Comparison of ENCODE assay signal across 8 mouse cellular contexts in genomic region chr10:10355605-10356227, GRCm38 (mm10).
DNase-seq lines count a peak whose midpoint lies in the region; ATAC-seq and TF ChIP-seq lines count a peak whose summit lies in the region.

No protein-coding gene starts in this region.

- no peak overlapping the region for H3K9ac ChIP-seq in neural tube, embryonic 11.5 days (ENCODE audit: low read length)

- no peaks in the 10 kb centered on the region for H3K9me3 ChIP-seq in E14TG2a.4 (ENCODE audit: low read length)
- H3K9me3 ChIP-seq in neural tube, embryonic 11.5 days (ENCODE audit: control insufficient read depth, low read length), result no peaks in the 10 kb centered on the region

- no peak overlapping the region for H3K4me3 ChIP-seq in E14TG2a.4 (replicated peaks; ENCODE audit: low read length)
- no peak overlapping the region for H3K4me3 ChIP-seq in neural tube, embryonic 11.5 days (ENCODE audit: low read depth, low read length)

- peak; percentile 93 to 100 for ATAC-seq in hematopoietic stem cell, adult 5-6 weeks (replicated peaks in 1 of 2; ENCODE audit: insufficient read depth in 1 of 2, low FRiP score in 2 of 2, low TSS enrichment in 1 of 2, low read depth in 1 of 2, poor library complexity in 2 of 2, severe bottlenecking in 2 of 2)
- peak; percentile 88 for ATAC-seq in neural tube, embryonic 11.5 days (ENCODE audit: insufficient read depth, low FRiP score, low TSS enrichment)

- no peaks in the 10 kb centered on the region for H3K36me3 ChIP-seq in E14TG2a.4 (ENCODE audit: insufficient read depth, low read length)
- H3K36me3 ChIP-seq in neural tube, embryonic 11.5 days (ENCODE audit: control insufficient read depth, insufficient read depth, low read length), result no peaks in the 10 kb centered on the region

- TF ChIP-seq CTCF in E14TG2a.4 (conservative IDR thresholded peaks at IDR 0.05; ENCODE audit: low read length), result peak; percentile 39

- no peaks in the 10 kb centered on the region for H3K4me1 ChIP-seq in E14TG2a.4 (replicated peaks; ENCODE audit: low read depth, low read length)
- H3K4me1 ChIP-seq in neural tube, embryonic 11.5 days (ENCODE audit: control insufficient read depth, insufficient read depth, low read length), result no peaks in the 10 kb centered on the region

- 17% methylated on average over 3 of the region's 3 CpGs for WGBS in neural tube, embryonic 11.5 days

- no peaks in the 10 kb centered on the region for H3K27me3 ChIP-seq in E14TG2a.4 (ENCODE audit: insufficient read depth, low read length)
- no peaks in the 10 kb centered on the region for H3K27me3 ChIP-seq in neural tube, embryonic 11.5 days (ENCODE audit: control insufficient read depth, insufficient read depth, low read length)

- intact Hi-C loops in left cerebral cortex, postnatal 14 days (cut with DNase I), result loop anchor here (10.0 kb wide), 1 partner anchor 999 kb away; no protein-coding TSS in a partner anchor

- peak; percentile 85 for DNase-seq in 3T3-L1 (ENCODE audit: low read depth, low spot score)
- DNase-seq in cerebellum, postnatal 36 days, result peak; percentile 10 to 17
- DNase-seq in left cerebral cortex, postnatal 14 days (ENCODE audit: low spot score in 2 of 2), result peak; percentile 39 to 73
- peak; percentile 30 for DNase-seq in neural tube, embryonic 11.5 days (ENCODE audit: low spot score)
- no peak for DNase-seq in spleen, postnatal 36 days (ENCODE audit: low spot score in 2 of 2)
- DNase-seq in gastrocnemius, adult 18-20 months (ENCODE audit: low spot score), result no peak

- H3K27ac ChIP-seq in neural tube, embryonic 11.5 days (ENCODE audit: low read depth, low read length), result no peak overlapping the region

- H3K4me2 ChIP-seq in neural tube, embryonic 11.5 days (ENCODE audit: low read depth), result no peak overlapping the region

Comparison
In these comparisons a context has a peak if more than half of its experiments do, and no peak if none do; other contexts are left out.
1. DNase-seq: peak in 3T3-L1 (single experiment), cerebellum, postnatal 36 days (2 of 2), left cerebral cortex, postnatal 14 days (2 of 2) and neural tube, embryonic 11.5 days (single experiment); none in spleen, postnatal 36 days (0 of 2) and gastrocnemius, adult 18-20 months (single experiment).